Mouse (Mus musculus): ENCODE measurements around the gene C130050O18Rik. TPM values are rescaled to one million over a fixed set of nuclear protein-coding genes. Genes with fewer than 3 reads are reported as not detected.

C130050O18Rik gene
- total RNA-seq, 2 experiments from 2014 or later = 0.25 to 0.33 TPM

GRCm38 (mm10) chr5:139395528-139395927 is 9.6 kb upstream of the C130050O18Rik start:
- DNase-seq (ENCODE audit: extremely low spot score in 1 of 2, low spot score in 1 of 2) = no peak

DNA sequence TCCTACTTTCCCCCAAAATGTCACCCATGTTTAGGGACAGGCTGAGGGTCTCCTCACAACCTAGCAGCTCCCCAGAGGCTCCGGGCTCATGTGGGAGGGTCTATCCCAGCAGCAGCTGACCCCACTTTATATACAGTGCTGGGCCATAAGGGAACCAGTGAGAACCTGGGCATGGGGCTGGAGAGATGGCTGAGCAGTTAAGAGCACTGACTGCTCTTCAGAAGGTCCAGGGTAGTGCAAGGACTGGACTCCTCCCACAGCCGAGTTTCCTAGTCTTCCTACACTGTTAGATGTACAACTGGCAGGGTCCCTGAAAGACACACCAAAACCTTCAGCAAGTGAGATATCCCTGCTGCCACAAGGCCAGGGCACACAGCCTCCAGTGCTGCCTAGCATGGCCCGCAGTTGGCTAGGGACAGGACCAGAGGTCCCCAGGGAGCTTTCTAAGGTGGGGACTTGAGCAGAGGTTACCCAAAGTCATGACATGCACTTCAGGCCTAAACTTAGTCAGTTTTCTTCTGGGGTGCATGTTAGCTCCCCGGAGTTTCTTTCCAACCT is 7.6 kb upstream of the C130050O18Rik start:
- DNase-seq (ENCODE audit: extremely low spot score in 1 of 2, low spot score in 1 of 2) = no peak

GRCm38 (mm10) chr5:139397959-139398753 is 6.9 kb upstream of the C130050O18Rik start:
- peak; percentile 86 to 96 for DNase-seq (ENCODE audit: extremely low spot score in 1 of 2, low spot score in 1 of 2)

GRCm38 (mm10) chr5:139398786-139399185 is 6.3 kb upstream of the C130050O18Rik start:
- no peak for DNase-seq (ENCODE audit: extremely low spot score in 1 of 2, low spot score in 1 of 2)

DNA sequence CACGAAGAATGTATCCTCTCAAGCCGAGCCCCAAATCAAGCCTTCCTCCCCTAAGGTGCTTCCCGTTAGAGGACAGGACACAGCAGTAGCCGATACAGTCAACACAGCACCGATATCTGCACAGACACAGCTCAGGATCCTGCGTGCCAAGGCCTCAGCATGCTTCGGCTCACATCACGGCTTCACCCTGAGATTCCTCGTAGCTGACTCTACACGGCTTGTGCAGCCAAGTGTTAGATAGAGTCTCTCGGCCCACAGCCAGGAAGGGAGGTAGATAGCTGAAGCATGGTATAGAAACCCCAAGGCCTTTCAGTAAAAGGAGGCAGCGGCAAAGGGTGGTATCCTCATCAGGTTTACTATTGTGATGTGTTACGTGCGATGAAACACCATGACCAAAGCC is 5.1 kb upstream of the C130050O18Rik start:
- no peak for DNase-seq (ENCODE audit: extremely low spot score in 1 of 2, low spot score in 1 of 2)

GRCm38 (mm10) chr5:139402106-139402505 is 3.0 kb upstream of the C130050O18Rik start:
- DNase-seq (ENCODE audit: extremely low spot score in 1 of 2, low spot score in 1 of 2) = no peak

DNA sequence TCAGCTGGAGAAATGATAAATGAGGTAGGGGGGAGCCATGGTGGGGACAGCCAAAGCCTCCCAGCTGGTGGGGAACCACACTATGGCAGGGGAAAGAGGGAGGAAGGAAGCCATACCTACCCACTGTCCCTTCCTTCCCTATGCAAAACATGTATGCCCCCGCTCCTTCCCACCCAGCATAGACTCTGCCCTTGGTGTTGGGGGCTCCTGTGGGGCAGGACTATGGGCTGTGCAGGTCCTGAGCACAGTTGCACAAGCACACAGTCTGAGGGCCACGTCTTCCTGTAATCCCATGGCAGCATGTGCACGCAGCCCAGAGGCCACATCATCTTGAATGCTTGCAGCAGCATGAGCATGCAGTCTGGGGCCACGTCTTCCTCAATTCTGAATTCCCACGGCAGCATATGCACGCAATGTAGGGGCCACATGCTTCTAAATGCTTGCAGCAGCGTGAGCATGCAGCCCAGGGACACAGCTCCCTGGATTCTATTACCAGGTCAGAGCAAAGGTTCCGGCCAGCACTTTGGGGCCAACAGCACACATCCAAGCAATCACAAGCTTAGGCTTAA is 1.3 kb upstream of the C130050O18Rik start:
- DNase-seq (ENCODE audit: extremely low spot score in 1 of 2, low spot score in 1 of 2) = no peak

DNA sequence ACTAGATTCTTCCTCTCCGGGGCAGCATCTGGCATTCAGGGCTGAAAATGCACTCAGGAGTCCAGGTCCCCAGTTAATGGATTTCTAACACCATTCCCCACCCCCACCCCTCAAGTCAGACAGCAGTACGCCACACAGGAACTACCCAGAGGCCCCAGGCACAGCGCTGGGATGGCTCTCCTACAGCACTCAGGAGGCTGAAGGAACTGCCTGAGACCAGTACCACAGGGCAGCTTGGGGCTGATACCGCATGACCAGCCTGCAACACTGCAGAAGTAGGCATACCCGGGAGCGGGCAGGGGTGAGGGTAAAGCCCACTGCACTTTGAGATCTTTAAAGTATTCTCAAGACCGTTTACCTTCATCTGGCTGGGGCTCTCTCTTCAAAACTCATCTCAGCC is 398 bp downstream of the C130050O18Rik start:
- DNase-seq (ENCODE audit: extremely low spot score in 1 of 2, low spot score in 1 of 2) = no peak

- no peak for DNase-seq (ENCODE audit: extremely low spot score in 1 of 2, low spot score in 1 of 2)
Observed at GRCm38 (mm10) chr5:139405953-139406352, 873 bp downstream of the C130050O18Rik start.

DNA sequence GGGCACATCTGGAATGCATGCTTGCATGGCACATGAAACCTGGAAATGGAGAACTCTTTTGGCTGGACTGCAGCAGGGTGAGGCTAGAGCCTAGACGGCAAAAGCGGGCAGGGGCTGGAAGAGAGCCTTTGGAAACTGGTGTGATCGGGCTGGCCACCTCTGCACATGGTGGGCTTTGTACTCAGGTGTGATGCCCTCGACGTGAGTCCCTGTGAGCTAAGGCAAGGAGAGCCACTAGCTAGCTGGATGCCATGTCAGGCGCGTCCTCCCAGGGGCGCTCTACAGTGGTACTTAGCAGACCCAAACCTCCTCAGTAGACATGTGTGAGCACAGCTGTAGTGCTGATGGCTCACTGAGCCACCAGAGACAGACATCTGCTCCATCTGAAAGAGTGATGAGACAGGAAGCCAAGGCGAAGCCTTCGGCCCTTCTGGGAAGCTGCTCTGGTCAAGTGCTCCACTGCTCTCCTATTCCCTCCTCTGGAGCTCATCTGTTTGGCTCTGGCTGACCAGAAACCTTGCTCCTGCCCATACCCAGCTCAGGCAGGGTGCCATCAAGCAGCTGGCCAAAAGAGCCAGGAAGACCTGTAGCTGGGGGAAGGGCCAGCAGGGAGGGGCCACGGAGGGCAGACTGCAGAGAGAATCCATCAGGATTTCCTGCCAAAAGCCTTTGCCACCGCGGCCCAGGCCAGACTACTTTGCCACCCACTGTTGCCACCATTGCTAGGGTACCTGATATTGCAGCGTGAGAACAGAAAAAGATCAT is 2.2 kb downstream of the C130050O18Rik start:
- no peak for DNase-seq (ENCODE audit: extremely low spot score in 1 of 2, low spot score in 1 of 2)

DNA sequence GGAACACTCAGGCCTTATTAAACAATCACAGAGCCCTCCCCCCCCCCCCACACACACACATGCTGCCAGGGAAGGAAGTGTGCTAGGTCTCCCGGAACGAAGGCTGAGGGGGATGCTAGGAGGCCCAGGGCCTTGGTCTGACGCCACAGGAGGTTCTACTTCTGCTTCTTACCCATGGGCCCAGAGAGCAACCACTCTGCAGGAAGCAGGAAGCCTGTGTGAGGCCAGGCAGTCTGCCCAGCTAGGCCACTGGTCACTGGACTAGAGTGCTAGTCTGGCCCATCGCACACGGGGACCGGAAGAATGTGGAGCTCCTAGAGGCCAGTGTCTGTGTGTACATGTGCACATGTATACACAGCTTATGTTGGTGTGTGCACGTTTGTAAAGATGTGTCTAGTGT is 3.4 kb downstream of the C130050O18Rik start:
- DNase-seq (ENCODE audit: extremely low spot score in 1 of 2, low spot score in 1 of 2) = no peak

DNA sequence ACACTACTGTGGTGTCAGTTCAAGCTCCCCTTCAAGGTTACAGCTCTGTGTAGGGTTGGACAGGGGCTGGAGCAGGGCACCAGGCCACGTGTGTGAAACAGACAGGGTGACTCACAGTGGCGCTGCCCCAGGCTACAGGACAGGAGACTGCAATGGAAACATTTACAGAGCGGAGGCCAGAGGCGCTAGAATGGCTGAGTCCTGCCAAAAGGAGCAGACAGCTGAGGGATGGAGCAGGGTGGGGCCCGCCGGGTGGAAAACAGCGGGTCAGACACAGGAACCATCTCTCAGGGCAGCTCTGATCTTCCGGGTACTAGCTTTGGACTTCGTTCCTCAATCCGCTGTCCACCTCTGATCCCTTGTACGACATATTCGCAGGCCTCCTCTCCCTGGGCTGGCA is 4.3 kb downstream of the C130050O18Rik start:
- no peak for DNase-seq (ENCODE audit: extremely low spot score in 1 of 2, low spot score in 1 of 2)

DNA sequence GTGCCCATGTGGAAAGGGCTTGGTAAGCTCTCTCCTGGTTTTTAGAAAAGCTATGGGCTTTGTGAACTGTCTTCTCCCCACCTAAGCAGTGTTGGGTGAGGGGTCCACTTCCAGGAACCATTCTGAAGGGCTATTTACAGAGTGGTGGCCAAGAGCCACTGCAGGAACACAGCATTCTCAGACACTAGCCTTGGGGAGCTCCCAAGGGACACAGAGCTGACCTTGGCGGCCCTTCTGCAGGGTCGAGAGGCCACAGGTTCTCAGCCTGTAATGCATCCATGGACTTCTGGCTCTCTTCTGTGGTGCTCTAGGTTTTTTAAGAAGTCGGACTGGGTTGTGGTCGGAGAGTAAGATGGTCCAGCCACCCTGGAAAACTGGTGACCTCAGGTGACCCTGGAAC is 5.0 kb downstream of the C130050O18Rik start:
- DNase-seq (ENCODE audit: extremely low spot score in 1 of 2, low spot score in 1 of 2) = no peak

- no peak for DNase-seq (ENCODE audit: extremely low spot score in 1 of 2, low spot score in 1 of 2)
Observed at GRCm38 (mm10) chr5:139411117-139411516, 6.0 kb downstream of the C130050O18Rik start.

DNA sequence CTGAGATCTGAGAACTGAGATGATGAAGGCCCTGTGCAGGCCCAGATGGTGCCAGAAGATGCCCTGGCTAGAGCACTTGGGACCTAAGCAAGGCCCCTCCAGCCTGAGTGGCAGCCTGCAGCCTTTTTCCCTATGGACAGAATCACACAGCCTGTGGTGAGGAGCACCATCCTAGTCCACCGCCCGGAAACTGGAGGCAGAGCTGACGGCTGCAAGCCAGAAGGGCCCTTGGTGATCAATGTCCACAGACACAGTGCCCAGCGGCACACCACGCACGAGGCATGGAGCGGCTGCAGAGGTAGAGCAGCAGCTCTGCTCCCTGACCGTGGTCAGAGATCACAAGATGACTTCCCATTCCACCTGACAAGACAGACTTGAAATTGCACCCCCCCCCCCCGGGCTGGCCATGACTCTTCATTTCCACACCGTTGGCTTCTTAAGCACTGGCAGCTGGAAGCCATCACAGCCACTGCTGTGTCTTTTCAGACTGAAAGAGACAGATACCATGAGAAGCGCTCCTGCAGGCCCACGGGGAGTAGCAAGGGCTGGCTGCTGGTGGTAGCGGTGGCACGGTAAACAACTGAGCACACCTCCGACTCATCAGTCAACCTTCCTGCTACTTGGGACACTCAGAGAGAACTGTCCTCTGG is 6.7 kb downstream of the C130050O18Rik start:
- DNase-seq (ENCODE audit: extremely low spot score in 1 of 2, low spot score in 1 of 2) = no peak

DNA sequence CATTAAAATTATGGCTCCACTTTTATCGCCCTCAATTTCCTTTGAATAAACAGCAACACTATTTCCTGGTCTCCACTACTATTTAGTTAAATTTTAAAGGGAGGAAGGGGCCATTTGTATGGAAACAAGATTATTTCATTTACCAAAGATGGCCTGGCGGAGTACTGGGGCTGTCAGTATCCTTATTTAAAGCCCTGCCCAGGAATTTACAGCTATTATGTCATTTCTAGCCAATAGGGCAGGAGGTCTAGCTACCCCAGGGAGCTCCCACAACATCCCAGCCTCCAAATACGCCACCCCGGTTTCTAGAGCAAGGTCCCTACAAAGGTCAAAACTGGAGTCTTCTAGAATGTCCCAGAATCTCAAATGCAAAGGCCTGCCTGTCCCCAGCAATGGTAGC is 8.5 kb downstream of the C130050O18Rik start:
- DNase-seq (ENCODE audit: extremely low spot score in 1 of 2, low spot score in 1 of 2) = no peak

DNA sequence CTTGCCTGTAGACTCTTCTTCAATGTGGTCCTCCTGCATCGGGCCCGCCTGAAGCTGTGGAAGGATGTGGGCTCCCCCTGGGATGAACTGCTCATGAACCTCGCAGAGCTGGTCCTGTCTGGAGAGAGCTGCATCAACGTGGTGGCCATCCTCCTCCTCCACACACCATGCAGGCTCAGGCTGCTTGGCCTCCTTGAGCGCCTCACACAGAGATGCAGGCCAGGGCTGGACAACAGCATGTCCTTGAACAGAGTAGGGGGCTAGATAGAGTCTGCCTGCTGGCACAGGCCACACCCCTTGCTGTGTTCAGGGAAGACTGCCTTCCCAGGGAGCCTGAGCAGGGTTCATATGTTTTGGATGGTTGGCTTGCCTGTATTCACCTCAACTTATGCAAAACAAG is 9.9 kb downstream of the C130050O18Rik start:
- DNase-seq (ENCODE audit: extremely low spot score in 1 of 2, low spot score in 1 of 2) = no peak

DNA sequence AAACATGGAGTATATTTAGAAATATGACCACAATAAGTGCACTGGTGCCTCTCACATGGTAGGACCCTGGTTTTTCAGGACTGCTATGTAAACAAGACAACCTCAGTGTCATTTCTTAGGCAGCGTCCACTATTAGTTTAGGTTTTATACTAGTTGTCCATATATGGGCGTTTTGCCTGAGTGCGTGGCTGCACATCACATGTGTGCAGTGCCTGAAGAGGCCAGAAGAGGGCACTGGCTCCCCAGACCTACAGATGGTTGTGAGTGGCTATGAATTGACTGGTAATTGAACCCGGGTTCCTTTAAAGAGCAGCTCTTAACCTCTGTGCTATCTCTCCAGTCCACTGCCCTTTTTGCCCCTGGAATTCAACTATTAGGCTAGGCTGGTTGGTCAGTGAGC is 11.9 kb downstream of the C130050O18Rik start:
- no peak for DNase-seq (ENCODE audit: extremely low spot score in 1 of 2, low spot score in 1 of 2)

DNA sequence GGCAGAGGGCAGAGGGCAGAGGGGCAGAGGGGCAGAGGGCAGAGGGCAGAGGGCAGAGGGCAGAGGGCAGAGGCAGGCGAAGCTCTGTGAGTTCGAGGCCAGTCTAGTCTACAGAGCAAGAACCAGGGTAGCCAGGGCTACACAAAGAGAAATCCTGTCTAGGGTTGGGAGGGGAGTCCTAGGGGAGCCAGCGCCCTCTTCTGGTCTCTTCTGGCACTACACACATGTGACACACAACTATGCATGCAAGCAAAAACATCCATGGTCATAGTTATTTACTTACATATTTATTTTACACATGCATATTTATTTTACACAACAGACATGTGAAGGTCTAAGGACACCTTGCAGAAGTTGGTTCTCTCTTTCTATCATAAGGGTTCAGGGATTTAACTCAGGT is 12.4 kb downstream of the C130050O18Rik start:
- no peak for DNase-seq (ENCODE audit: extremely low spot score in 1 of 2, low spot score in 1 of 2)

DNA sequence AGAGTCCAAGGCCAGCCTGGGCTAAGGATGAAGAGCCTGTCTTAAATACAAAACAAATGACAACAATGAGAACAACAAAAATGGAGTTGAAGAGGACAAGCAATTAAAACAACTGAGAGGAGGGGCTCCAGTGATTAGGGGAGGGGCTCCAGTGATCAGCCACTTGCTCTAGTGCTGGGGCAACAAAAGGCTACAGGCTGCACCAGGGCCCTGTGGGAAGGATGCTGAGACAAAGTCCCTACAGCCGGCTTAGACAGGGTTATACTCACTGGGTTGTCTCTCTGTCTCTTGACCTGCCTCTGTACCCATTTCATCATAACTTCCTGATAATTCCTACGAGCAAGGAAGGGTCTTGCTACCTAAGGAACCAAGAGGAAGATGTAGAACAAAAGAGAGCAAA is 13.0 kb downstream of the C130050O18Rik start:
- DNase-seq (ENCODE audit: extremely low spot score in 1 of 2, low spot score in 1 of 2) = no peak

DNA sequence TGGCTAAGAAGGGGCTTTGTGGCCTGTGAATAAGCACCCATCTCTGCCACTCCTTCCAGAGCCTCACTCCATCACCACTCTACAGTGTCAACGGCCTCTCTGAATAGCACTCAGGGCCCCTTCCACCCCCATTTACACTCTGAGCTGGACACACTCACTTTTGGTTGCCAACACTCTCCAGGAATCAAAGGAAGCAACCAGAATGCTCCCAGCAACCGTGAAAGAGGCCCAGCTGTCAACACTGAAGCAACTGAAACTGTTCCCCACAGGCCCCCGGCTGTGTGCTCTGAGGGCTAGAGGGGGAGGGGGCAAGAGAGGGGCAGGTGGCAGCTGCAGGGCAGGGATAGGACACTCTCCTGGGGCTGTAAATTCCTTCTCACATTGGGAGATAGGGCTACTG is 13.6 kb downstream of the C130050O18Rik start:
- DNase-seq (ENCODE audit: extremely low spot score in 1 of 2, low spot score in 1 of 2) = no peak

Measured in layer of hippocampus, postnatal 25 days (tissue).